Mouse (Mus musculus): ENCODE data around the gene Sh3bp5.

The Sh3bp5 gene

DNA sequence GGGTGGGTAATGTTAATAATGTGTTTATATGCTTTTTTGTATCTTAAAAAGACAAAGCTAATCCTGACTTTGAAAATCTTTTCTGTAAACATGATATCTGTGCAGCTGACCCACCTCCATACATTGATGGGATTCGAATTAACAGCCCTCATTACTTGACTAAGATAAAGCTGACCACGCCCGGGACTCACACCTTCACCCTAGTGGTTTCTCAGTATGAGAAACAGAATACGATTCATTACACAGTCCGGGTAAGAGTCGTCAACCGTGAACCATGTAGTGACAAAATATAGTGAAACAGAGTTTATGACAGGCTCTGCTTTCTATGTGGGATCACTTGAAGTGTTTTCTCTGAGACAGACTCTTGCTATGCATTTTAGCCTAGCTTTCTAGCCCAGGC lies 67.9 kb downstream of the Sh3bp5 start:
- no peak for ATAC-seq (ENCODE audit: insufficient number of reproducible peaks, low FRiP score, low TSS enrichment)

DNA sequence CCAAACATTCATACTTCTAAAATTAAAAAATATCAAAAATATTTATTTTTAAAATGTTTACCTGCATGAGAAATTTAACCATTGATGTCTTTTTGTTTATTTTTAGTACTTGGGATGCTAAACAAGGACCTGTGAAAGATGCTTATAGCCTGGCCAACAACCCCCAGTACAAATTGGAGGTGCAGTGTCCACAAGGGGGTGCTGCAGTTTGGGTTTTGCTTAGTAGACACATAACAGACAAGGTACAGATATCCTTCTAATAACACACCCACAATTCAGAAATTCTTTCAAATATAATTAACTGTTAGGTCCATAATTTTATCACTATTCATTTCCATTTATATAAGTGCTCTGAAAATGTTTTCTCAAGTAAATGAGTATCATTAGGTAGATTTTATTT lies 70.5 kb downstream of the Sh3bp5 start:
- no peak for ATAC-seq (ENCODE audit: insufficient number of reproducible peaks, low FRiP score, low TSS enrichment)

DNA sequence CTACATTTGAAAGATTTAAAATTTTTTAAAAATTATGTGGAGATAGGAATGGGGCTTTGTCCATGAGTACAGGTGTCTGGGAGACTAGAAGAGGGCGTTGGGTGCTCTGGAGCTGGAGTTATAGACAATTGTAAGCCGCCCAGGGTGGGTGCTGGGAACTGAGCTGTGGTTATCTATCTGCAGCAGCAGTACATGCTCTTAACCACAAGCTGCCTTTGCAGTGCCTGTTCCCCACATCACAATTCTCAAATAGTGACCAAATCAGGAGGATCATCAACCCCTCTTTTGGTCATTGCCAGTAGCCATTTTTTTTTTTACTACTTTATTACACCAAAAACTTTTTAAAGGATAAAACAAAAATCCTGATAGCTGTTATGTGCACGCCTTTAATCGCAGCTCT lies 71.3 kb downstream of the Sh3bp5 start:
- no peak for ATAC-seq (ENCODE audit: insufficient number of reproducible peaks, low FRiP score, low TSS enrichment)

GRCm38 (mm10) chr14:31362236-31362635 lies 73.6 kb downstream of the Sh3bp5 start:
- no peak for ATAC-seq (ENCODE audit: insufficient number of reproducible peaks, low FRiP score, low TSS enrichment)

DNA sequence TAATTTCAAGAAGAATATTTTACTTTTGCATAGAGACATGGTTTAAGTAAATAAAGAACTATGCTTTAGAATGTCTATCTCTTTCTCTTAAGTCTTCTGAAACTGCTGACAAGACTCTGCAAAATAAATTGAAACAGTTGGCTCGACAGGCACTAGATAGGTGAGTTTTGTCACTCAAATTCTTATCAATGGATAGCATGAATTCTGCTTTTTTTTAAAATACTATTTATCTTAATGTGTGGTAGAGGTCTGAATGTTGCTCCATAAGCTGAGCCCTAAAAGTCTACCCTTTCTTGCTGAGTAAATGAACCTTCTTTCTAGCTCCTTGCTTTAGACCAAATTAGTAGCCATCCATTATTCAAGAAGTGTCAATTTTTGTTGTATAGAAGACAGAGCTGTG lies 90.5 kb downstream of the Sh3bp5 start:
- ATAC-seq (ENCODE audit: insufficient number of reproducible peaks, low FRiP score, low TSS enrichment), result no peak

DNA sequence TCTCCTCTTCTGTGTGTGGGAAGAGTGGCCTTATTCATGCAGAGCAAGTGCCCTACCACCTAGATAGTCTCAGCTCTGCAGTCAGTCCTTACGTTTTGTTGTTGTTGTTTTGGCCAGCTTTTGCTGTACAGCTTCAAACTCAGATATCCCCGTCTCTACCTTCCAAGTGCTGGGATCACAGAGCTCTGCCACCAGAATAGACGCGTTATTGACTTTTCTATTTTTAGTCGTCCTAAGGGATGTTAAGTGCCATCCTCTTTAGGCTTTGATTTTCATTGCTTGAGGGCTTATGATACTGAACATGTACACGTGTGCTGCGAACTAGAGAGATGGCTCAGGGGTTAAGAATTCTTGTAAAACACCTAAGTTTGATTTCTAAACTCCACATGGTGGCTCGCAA lies 92.6 kb downstream of the Sh3bp5 start:
- no peak for ATAC-seq (ENCODE audit: insufficient number of reproducible peaks, low FRiP score, low TSS enrichment)

- no peak for ATAC-seq (ENCODE audit: insufficient number of reproducible peaks, low FRiP score, low TSS enrichment)
These were observed 97.9 kb downstream of the Sh3bp5 start for GRCm38 (mm10) chr14:31337947-31338346.

- ATAC-seq (ENCODE audit: insufficient number of reproducible peaks, low FRiP score, low TSS enrichment), result no peak
These were observed 98.5 kb downstream of the Sh3bp5 start for GRCm38 (mm10) chr14:31337406-31337805.

GRCm38 (mm10) chr14:31336369-31337155 lies 99.3 kb downstream of the Sh3bp5 start, which contains the start of gene Capn7:
Capn7 (plus strand) TSS chr14:31336638.
- peak; percentile 99 for ATAC-seq (ENCODE audit: insufficient number of reproducible peaks, low FRiP score, low TSS enrichment)

DNA sequence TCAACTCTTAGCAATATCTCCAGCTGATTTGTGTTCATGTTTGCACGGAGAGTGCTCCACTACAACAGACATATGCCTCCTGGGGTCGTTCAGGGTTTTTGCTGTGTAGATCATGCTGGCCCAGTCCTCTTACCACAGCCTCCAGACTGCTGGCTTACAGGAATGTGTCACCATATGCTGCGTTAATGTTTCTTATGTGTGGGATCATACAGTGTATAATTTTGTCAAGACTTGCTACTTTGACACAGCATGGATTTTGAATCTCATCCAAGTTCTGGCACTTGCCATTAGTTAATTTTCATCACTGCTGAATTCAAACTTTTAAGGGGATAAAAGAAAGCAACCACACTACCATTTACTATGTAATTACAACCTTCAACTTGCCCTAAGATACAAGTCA lies 100.1 kb downstream of the Sh3bp5 start:
- no peak for ATAC-seq (ENCODE audit: insufficient number of reproducible peaks, low FRiP score, low TSS enrichment)

DNA sequence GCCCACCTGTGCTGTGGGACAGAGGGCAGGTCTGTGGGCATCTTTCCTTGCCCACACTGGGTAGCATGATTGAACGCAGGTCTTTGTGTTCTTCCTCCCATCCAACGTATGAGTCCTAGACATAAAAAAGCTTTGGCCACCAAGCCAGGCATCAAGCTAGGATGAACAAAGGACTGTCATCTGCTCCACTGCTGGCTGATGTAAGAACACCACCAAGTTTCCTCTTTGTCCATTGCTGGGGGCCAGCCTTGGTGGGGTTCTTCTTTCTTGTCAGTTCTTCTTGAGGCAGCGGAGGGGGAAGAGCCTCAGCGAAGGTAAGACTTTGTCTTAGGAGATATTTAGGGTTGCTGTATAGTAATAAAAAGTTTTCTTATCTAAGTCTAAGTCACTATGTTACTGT lies 104.9 kb downstream of the Sh3bp5 start:
- ATAC-seq (ENCODE audit: insufficient number of reproducible peaks, low FRiP score, low TSS enrichment), result no peak

DNA sequence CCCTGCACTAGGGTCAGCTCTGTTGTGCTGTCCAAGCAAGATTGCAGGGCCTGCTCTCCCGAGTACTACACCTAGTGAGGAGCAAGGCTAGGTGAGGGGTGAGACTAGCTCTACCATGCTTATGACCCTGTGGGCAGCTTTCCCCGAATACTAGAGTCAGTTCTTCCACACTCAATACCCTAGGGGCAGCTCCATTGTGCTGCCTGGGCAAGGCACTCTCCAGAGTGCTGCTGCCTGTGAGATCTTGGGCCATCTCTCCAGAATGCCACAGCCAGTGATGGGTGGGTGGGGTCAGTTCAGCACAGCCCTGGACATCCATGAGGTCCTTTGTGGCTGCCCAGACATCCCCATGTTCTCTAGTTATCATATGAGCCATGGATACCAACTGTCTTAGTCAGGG lies 106.1 kb downstream of the Sh3bp5 start:
- no peak for ATAC-seq (ENCODE audit: insufficient number of reproducible peaks, low FRiP score, low TSS enrichment)

DNA sequence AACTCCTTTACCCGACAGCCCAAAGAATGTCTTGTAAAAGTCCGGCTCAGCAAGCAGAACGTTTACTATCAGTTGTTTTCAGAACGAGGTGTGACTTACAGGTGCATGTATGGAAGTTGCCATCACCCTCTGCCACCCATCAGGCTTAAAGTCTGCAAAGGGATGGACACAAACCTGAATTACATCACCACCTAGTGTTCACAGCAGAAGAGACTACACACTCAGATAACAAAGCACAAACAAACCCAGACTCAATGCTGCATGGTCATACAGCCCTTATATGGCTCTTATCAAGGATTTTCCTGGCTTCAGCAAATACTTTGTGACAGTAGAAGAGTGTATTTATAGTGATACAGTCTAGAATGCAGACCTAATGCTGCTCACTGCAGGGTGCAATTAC lies 108.2 kb downstream of the Sh3bp5 start:
- no peak for ATAC-seq (ENCODE audit: insufficient number of reproducible peaks, low FRiP score, low TSS enrichment)

DNA sequence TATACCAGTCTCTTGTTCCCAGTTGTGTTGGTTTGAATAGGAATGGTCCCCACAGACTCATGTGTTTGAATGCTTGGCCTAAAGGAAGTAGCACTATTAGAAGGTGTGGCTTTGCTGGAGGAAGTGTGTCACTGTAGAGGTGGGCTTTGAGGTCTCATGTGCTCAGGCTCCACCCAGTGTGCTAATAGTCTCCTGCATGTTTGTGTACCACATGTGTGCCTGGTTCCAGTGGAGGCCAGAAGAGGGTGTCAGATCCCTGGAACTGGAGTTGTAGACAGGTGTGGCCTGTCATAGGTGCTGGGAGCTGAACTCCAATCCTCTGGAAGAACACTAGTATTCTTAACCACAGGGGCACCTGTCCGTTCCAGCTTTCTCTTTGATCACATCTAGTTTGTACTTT lies 108.7 kb downstream of the Sh3bp5 start:
- no peak for ATAC-seq (ENCODE audit: insufficient number of reproducible peaks, low FRiP score, low TSS enrichment)

DNA sequence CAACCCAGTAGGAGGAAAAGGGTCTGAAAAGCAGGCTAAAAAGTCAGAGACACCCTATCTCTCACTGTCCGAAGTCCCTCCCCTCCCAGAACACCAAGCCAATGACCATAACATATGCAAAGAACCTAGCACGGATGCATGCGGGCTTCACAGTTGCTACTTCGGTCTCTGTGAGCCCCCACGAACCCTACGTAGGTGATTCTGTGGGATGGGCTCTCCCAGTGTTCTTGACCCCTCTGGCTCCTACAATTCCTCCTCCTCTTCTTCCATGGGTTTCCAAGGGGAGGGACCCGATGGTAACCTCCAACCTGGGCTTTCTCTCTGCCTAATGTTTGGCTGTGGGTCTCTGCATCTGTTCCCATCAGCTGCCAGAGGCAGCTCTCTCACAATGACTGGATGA lies 109.1 kb downstream of the Sh3bp5 start:
- ATAC-seq (ENCODE audit: insufficient number of reproducible peaks, low FRiP score, low TSS enrichment), result no peak

- ATAC-seq (ENCODE audit: insufficient number of reproducible peaks, low FRiP score, low TSS enrichment), result no peak
These were observed 110.3 kb downstream of the Sh3bp5 start for GRCm38 (mm10) chr14:31325551-31325950.

DNA sequence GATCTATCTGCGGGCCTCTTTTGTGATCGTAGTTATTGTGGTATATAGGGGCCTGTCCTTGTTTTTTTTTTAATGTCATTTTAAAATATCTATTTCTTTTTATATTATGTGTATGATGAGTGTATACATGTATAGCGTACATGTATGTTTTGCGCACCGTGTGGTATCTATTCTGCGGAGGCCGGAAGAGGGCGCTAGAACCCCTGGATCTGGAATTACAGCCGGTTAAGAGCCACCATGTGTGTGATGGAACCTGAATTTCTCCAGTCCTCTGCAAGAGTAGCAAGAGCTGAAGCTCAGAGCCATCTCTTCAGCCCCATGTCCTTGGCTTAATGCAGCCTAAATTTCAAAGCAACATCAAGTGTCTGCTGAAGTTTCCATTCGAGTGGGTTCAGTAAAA lies 111.0 kb downstream of the Sh3bp5 start:
- ATAC-seq (ENCODE audit: insufficient number of reproducible peaks, low FRiP score, low TSS enrichment), result no peak

DNA sequence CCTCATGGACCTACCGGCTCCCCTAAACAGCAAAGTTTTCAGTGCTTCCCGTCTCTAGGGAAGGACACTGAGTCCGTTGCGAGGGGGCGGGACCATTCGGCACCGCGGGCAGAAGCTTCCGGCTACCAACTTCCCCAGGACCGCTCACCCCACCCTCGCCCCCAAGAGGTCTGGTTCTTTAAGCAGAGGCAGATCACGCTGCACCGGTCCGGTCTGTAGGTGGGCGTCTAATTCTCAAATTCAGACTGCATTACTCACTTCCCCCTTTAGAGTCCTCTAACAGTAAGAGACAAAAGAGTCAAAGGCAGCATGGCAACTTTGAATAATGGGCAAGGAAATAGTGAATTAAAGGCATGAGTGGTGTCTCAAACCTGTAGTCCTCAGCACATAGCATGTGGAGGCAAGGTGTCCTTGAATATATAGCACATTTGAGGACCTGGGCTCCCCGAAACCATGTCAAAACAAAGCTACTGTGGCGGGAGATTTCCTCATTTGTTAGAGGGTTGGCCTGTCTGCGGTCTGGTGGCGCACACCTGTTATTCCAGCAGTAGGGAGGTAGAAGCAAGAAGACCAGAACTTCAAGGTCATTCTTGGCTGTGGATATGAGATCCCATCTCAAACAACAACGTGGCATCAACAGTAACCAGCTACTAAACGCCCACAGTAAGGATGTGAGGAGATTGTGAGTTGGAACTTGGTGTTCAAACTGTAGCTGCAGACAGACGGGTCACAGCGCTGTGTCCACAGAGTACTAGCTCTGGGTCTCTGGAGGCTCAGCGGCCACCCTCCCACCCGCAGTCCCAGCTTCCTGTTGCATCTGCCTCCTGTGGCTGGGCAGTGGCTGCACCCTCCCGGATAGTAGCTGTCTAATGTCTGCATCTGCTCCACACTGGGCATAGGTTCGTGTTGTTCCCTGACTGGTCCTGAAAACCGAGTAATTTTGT lies 111.8 kb downstream of the Sh3bp5 start, which contains the start of gene Dnah1:
TSS of gene Dnah1 (minus strand) at position 48 of the 944 bp plus-strand sequence.
- ATAC-seq (ENCODE audit: insufficient number of reproducible peaks, low FRiP score, low TSS enrichment), result no peak

DNA sequence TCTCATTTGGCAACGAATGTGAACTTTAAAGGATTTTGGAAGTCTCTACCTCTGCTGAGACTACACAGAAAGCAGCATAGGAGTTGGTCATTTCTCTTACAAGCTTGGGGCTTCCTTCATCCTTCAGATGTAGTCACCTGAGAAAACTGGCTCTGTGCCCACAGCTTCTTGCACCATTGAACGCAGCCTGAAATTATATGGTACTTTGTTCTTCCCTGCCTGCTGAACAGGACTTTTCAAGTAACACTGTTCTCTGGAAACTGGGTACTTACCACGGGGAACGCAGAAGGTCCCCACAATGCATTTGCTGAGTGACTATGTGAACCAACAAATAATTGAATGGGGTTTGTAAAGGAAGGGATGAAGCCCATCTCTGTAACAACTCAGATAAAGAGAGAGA lies 112.7 kb downstream of the Sh3bp5 start:
- no peak for ATAC-seq (ENCODE audit: insufficient number of reproducible peaks, low FRiP score, low TSS enrichment)

GRCm38 (mm10) chr14:31322191-31322590 lies 113.7 kb downstream of the Sh3bp5 start:
- ATAC-seq (ENCODE audit: insufficient number of reproducible peaks, low FRiP score, low TSS enrichment), result no peak

GRCm38 (mm10) chr14:31321181-31321580 lies 114.7 kb downstream of the Sh3bp5 start:
- ATAC-seq (ENCODE audit: insufficient number of reproducible peaks, low FRiP score, low TSS enrichment), result no peak
